Mouse (Mus musculus): Measurements from ENCODE around the gene 4931406C07Rik.

GRCm38 (mm10) chr9:15297112-15297511, 9.1 kb downstream of the 4931406C07Rik start:
- TF ChIP-seq CTCF (IDR thresholded peaks at IDR 0.05; ENCODE audit: low read depth, low read length) (no peak), GATA1 (IDR thresholded peaks at IDR 0.05; ENCODE audit: borderline replicate concordance, low read length) (no peak), GATA2 (IDR thresholded peaks at IDR 0.05; ENCODE audit: borderline replicate concordance, low read depth, low read length) (no peak), TAL1 (conservative IDR thresholded peaks at IDR 0.05; ENCODE audit: low read depth, low read length) (no peak), POLR2AphosphoS5 (IDR thresholded peaks at IDR 0.05; ENCODE audit: insufficient replicate concordance, low read depth, low read length) (no peak)
